Mouse (Mus musculus): ENCODE results near the gene Tex26.

DNA sequence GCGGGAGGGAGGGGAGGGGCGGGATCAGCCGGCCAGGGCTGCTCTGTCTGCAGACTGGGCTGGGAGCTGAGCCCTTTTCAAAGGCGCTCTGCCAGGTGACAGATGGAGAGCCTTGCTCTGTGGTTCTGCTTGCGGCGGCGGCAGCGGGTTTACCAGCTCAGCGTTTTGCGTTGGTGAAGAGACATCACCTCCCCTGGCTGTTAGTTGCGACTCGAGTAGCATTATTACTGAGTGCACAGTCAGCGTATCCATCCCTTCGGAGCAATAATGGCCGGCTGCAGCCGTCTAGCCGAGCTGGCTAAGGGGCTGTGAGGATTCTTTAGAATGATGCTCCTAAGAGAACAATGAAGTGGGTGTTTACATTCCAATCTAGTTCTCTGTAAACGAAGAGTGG is 717 bp downstream of the Tex26 start:
- TF ChIP-seq CTCF (IDR thresholded peaks at IDR 0.05; ENCODE audit: control insufficient read depth, insufficient read depth, insufficient read length) (no peak), CEBPB (IDR thresholded peaks at IDR 0.05; ENCODE audit: low read depth) (no peak), USF1 (IDR thresholded peaks at IDR 0.05; ENCODE audit: low read depth) (no peak), MAX (IDR thresholded peaks at IDR 0.05) (no peak)

Measured in C2C12 (cell line).